Mouse (Mus musculus): ENCODE measurements at regions not wholly inside any gene's neighbourhood (a gene's known extent, or its start where the extent isn't known, plus 50 kb on each side); places are given as distances from the start of the nearest gene placed in this dataset.
A peak's percentile ranks its signal among the peaks of the same experiment; 100 is the strongest.

GRCm38 (mm10) chr13:5444759-5445478 lies 416.4 kb upstream of the Klf6 start:
- Histone ChIP-seq H3K9ac (ENCODE audit: insufficient read depth, low read depth, low read length, poor library complexity, severe bottlenecking) (no peak overlapping the region), H3K27ac (ENCODE audit: insufficient read depth, low read depth, low read length, poor library complexity, severe bottlenecking) (no peak overlapping the region), H3K4me1 (ENCODE audit: control insufficient read depth in 2 of 2, insufficient read depth in 2 of 2, low read length in 2 of 2, poor library complexity in 1 of 2) (peaks cover 0 to 3% of the 10 kb centered on the region in 2 experiments; a peak in 1 of 4 replicates), H3K36me3 (ENCODE audit: control insufficient read depth, insufficient read depth, low read length, poor library complexity, severe bottlenecking) (no peaks in the 10 kb centered on the region), H3K4me3 (ENCODE audit: insufficient read depth in 1 of 2, low read depth in 1 of 2, low read length in 2 of 2, poor library complexity in 1 of 2, severe bottlenecking in 1 of 2) (no peak overlapping the region), H3K9me3 (ENCODE audit: control insufficient read depth, insufficient read depth, low read depth, low read length) (no peaks in the 10 kb centered on the region)
- DNase-seq (ENCODE audit: low read depth, low spot score) = peak; percentile 12
- in situ Hi-C loops (cut with MboI; ENCODE audit: low sequenced_read_pairs in 2 of 2, unreplicated experiment in 2 of 2) = no loop called here
- TF ChIP-seq ZNF384 (IDR thresholded peaks at IDR 0.05; ENCODE audit: low read depth, low read length) (no peak), CHD2 (IDR thresholded peaks at IDR 0.05; ENCODE audit: low read depth, low read length) (no peak), MAFK (IDR thresholded peaks at IDR 0.05; ENCODE audit: insufficient read depth, low read depth, low read length) (no peak), HCFC1 (IDR thresholded peaks at IDR 0.05; ENCODE audit: borderline replicate concordance, insufficient read depth, low read length) (no peak), ZC3H11A (IDR thresholded peaks at IDR 0.05; ENCODE audit: borderline replicate concordance, low read depth, low read length) (no peak)

GRCm38 (mm10) chr13:5448601-5449000 lies 412.7 kb upstream of the Klf6 start:
- Histone ChIP-seq H3K9me3 (ENCODE audit: control insufficient read depth, insufficient read depth, low read depth, low read length) (no peaks in the 10 kb centered on the region), H3K9ac (ENCODE audit: insufficient read depth, low read depth, low read length, poor library complexity, severe bottlenecking) (no peak overlapping the region), H3K4me1 (ENCODE audit: control insufficient read depth in 2 of 2, insufficient read depth in 2 of 2, low read length in 2 of 2, poor library complexity in 1 of 2) (no peaks in the 10 kb centered on the region), H3K4me3 (ENCODE audit: insufficient read depth in 1 of 2, low read depth in 1 of 2, low read length in 2 of 2, poor library complexity in 1 of 2, severe bottlenecking in 1 of 2) (no peak overlapping the region), H3K36me3 (ENCODE audit: control insufficient read depth, insufficient read depth, low read length, poor library complexity, severe bottlenecking) (no peaks in the 10 kb centered on the region), H3K27ac (ENCODE audit: insufficient read depth, low read depth, low read length, poor library complexity, severe bottlenecking) (no peak overlapping the region)
- in situ Hi-C loops (cut with MboI; ENCODE audit: low sequenced_read_pairs in 2 of 2, unreplicated experiment in 2 of 2) = no loop called here
- no peak for DNase-seq (ENCODE audit: low read depth, low spot score)
- TF ChIP-seq MAFK (IDR thresholded peaks at IDR 0.05; ENCODE audit: insufficient read depth, low read depth, low read length) = no peak
- TF ChIP-seq ZNF384 (IDR thresholded peaks at IDR 0.05; ENCODE audit: low read depth, low read length) = no peak
- TF ChIP-seq HCFC1 (IDR thresholded peaks at IDR 0.05; ENCODE audit: borderline replicate concordance, insufficient read depth, low read length) = no peak
- TF ChIP-seq ZC3H11A (IDR thresholded peaks at IDR 0.05; ENCODE audit: borderline replicate concordance, low read depth, low read length) = no peak
- TF ChIP-seq CHD2 (IDR thresholded peaks at IDR 0.05; ENCODE audit: low read depth, low read length) = no peak

- Histone ChIP-seq H3K9ac (ENCODE audit: insufficient read depth, low read depth, low read length, poor library complexity, severe bottlenecking) (no peak overlapping the region), H3K9me3 (ENCODE audit: control insufficient read depth, insufficient read depth, low read depth, low read length) (no peaks in the 10 kb centered on the region), H3K4me3 (ENCODE audit: insufficient read depth in 1 of 2, low read depth in 1 of 2, low read length in 2 of 2, poor library complexity in 1 of 2, severe bottlenecking in 1 of 2) (no peak overlapping the region), H3K27ac (ENCODE audit: insufficient read depth, low read depth, low read length, poor library complexity, severe bottlenecking) (no peak overlapping the region), H3K36me3 (ENCODE audit: control insufficient read depth, insufficient read depth, low read length, poor library complexity, severe bottlenecking) (no peaks in the 10 kb centered on the region), H3K4me1 (ENCODE audit: control insufficient read depth in 2 of 2, insufficient read depth in 2 of 2, low read length in 2 of 2, poor library complexity in 1 of 2) (peaks cover 0 to 2% of the 10 kb centered on the region in 2 experiments; a peak in 2 of 4 replicates)
- no peak for TF ChIP-seq HCFC1 (IDR thresholded peaks at IDR 0.05; ENCODE audit: borderline replicate concordance, insufficient read depth, low read length)
- no peak for TF ChIP-seq CHD2 (IDR thresholded peaks at IDR 0.05; ENCODE audit: low read depth, low read length)
- no peak for TF ChIP-seq MAFK (IDR thresholded peaks at IDR 0.05; ENCODE audit: insufficient read depth, low read depth, low read length)
- DNase-seq (ENCODE audit: low read depth, low spot score) = no peak
- in situ Hi-C loops (cut with MboI; ENCODE audit: low sequenced_read_pairs in 2 of 2, unreplicated experiment in 2 of 2) = no loop called here
Measured at GRCm38 (mm10) chr13:5480779-5481178, 380.5 kb upstream of the Klf6 start.

- no peaks in the 10 kb centered on the region for H3K4me1 ChIP-seq (ENCODE audit: control insufficient read depth in 2 of 2, insufficient read depth in 2 of 2, low read length in 2 of 2, poor library complexity in 1 of 2)
- H3K9me3 ChIP-seq (ENCODE audit: control insufficient read depth, insufficient read depth, low read depth, low read length) = no peaks in the 10 kb centered on the region
- no peaks in the 10 kb centered on the region for H3K36me3 ChIP-seq (ENCODE audit: control insufficient read depth, insufficient read depth, low read length, poor library complexity, severe bottlenecking)
- TF ChIP-seq HCFC1 (IDR thresholded peaks at IDR 0.05; ENCODE audit: borderline replicate concordance, insufficient read depth, low read length) (no peak), MAFK (IDR thresholded peaks at IDR 0.05; ENCODE audit: insufficient read depth, low read depth, low read length) (no peak), ZC3H11A (IDR thresholded peaks at IDR 0.05; ENCODE audit: borderline replicate concordance, low read depth, low read length) (no peak), ZNF384 (IDR thresholded peaks at IDR 0.05; ENCODE audit: low read depth, low read length) (no peak), CHD2 (IDR thresholded peaks at IDR 0.05; ENCODE audit: low read depth, low read length) (no peak)
- no peak overlapping the region for H3K27ac ChIP-seq (ENCODE audit: insufficient read depth, low read depth, low read length, poor library complexity, severe bottlenecking)
- DNase-seq (ENCODE audit: low read depth, low spot score) = no peak
- in situ Hi-C loops (cut with MboI; ENCODE audit: low sequenced_read_pairs in 2 of 2, unreplicated experiment in 2 of 2) = no loop called here
- no peak overlapping the region for H3K4me3 ChIP-seq (ENCODE audit: insufficient read depth in 1 of 2, low read depth in 1 of 2, low read length in 2 of 2, poor library complexity in 1 of 2, severe bottlenecking in 1 of 2)
- no peak overlapping the region for H3K9ac ChIP-seq (ENCODE audit: insufficient read depth, low read depth, low read length, poor library complexity, severe bottlenecking)
Measured at GRCm38 (mm10) chr13:5492266-5492665, 369.0 kb upstream of the Klf6 start.

Measured in ES-E14 (cell line).